Mouse (Mus musculus): Measurements from ENCODE around the gene Gm5767. TPM values are rescaled to one million over a fixed set of nuclear protein-coding genes. Genes with fewer than 3 reads are reported as not detected.
"Not testable (repeated sequence)": the region's sequence is repeated elsewhere in the genome, so short reads cannot be mapped to it uniquely, and the experiment has no call there.

Gm5767 gene
- total RNA-seq, 2 experiments from 2014 or later = not detected

GRCm38 (mm10) chr16:8711998-8712397 lies 31.4 kb downstream of the Gm5767 start:
- DNase-seq (ENCODE audit: low spot score) = peak; percentile 50

GRCm38 (mm10) chr16:8714851-8715250 lies 34.3 kb downstream of the Gm5767 start:
- peak; percentile 51 for DNase-seq (ENCODE audit: low spot score)

- DNase-seq (ENCODE audit: low spot score) = peak; percentile 34
These were observed 35.0 kb downstream of the Gm5767 start for GRCm38 (mm10) chr16:8715513-8716080.

- DNase-seq (ENCODE audit: low spot score) = no peak
These were observed 35.7 kb downstream of the Gm5767 start for GRCm38 (mm10) chr16:8716300-8716699.

- DNase-seq (ENCODE audit: low spot score) = no peak
These were observed 37.2 kb downstream of the Gm5767 start for GRCm38 (mm10) chr16:8717744-8718143.

GRCm38 (mm10) chr16:8720447-8720846 lies 39.9 kb downstream of the Gm5767 start:
- DNase-seq (ENCODE audit: low spot score) = no peak

GRCm38 (mm10) chr16:8724031-8724430 lies 43.5 kb downstream of the Gm5767 start:
- no peak for DNase-seq (ENCODE audit: low spot score)

- no peak for DNase-seq (ENCODE audit: low spot score)
These were observed 45.2 kb downstream of the Gm5767 start for GRCm38 (mm10) chr16:8725807-8726206.

- DNase-seq (ENCODE audit: low spot score) = no peak
These were observed 47.7 kb downstream of the Gm5767 start for GRCm38 (mm10) chr16:8728111-8728748.

- DNase-seq (ENCODE audit: low spot score) = no peak
These were observed 51.1 kb downstream of the Gm5767 start for GRCm38 (mm10) chr16:8731630-8732029.

- not testable (repeated sequence) for DNase-seq (ENCODE audit: low spot score)
These were observed 51.9 kb downstream of the Gm5767 start for GRCm38 (mm10) chr16:8732450-8732849.

Other genes with a start within 250 kb of the Gm5767 start
- 10 to 100 TPM; 77.7 to 94.2 TPM for gene Mettl22, start 210.0 kb upstream of the Gm5767 start, total RNA-seq (2021)
- 1 to 10 TPM; 1.7 to 2.3 TPM for gene Abat, start 167.3 kb upstream of the Gm5767 start, total RNA-seq (2021)
- gene Pmm2, start 43.1 kb upstream of the Gm5767 start, total RNA-seq (2021) = 10 to 100 TPM; 18.9 to 20.1 TPM
- 10 to 100 TPM; 12.6 to 12.7 TPM for gene Tmem186, start 43.1 kb upstream of the Gm5767 start, total RNA-seq (2021)
- gene Carhsp1, start 8.6 kb upstream of the Gm5767 start, total RNA-seq (2021) = 1 to 10 TPM; 4.7 to 7.9 TPM
- 10 to 100 TPM; 56.1 to 62.5 TPM for gene Usp7, start 111.5 kb downstream of the Gm5767 start, total RNA-seq (2021)
- gene 1810013L24Rik, start 149.3 kb downstream of the Gm5767 start, total RNA-seq (2021) = 10 to 100 TPM; 78.1 to 92.4 TPM

Measured in gastrocnemius, adult 18-20 months (tissue).